Mouse (Mus musculus) midbrain, embryonic 11.5 days (tissue): ENCODE results near the gene Trim65. TPM values are rescaled to one million over a fixed set of nuclear protein-coding genes. Genes with fewer than 3 reads are reported as not detected.
"Not testable (repeated sequence)": the region's sequence is repeated elsewhere in the genome, so short reads cannot be mapped to it uniquely, and the experiment has no call there.

ENCODE experiments used
- ATAC-seq: fragments of 200-750 bp; cut with Nextera tagmentation; 2 replicates; pipeline ENCODE4 v1.8.0; 2017; ENCODE audit warnings: moderate TSS enrichment, moderate library complexity; ENCODE audit not compliant: low FRiP score
- DNase-seq: peaks from one replicate; pipeline ENCODE4 v3.0.0; 2015; ENCODE audit warnings: low spot score; ENCODE audit errors: missing footprints
- H3K27ac ChIP-seq: fragments of 300-500 bp; sonication (generic); 2 replicates; pipeline ENCODE4 v1.5.1; 2014; ENCODE audit warnings: low read depth, low read length
- H3K27me3 ChIP-seq: fragments of 300-500 bp; sonication (generic); 2 replicates; pipeline ENCODE4 v1.6.1; 2014; ENCODE audit warnings: mild to moderate bottlenecking, low read length, moderate library complexity, mixed read lengths; ENCODE audit not compliant: control insufficient read depth, insufficient read depth
- H3K36me3 ChIP-seq: fragments of 300-500 bp; sonication (generic); 2 replicates; pipeline ENCODE4 v1.6.1; 2014; ENCODE audit warnings: mild to moderate bottlenecking, low read length, moderate library complexity, mixed read lengths; ENCODE audit not compliant: control insufficient read depth, insufficient read depth
- H3K4me1 ChIP-seq: fragments of 300-500 bp; sonication (generic); 2 replicates; pipeline ENCODE4 v1.6.1; 2014; ENCODE audit warnings: low read length; ENCODE audit not compliant: control insufficient read depth, insufficient read depth
- H3K4me2 ChIP-seq: fragments of 300-500 bp; sonication (generic); 2 replicates; pipeline ENCODE4 v1.6.1; 2014; ENCODE audit warnings: mild to moderate bottlenecking, moderate library complexity
- H3K4me3 ChIP-seq: fragments of 300-500 bp; sonication (generic); 2 replicates; pipeline ENCODE4 v1.5.1; 2014; ENCODE audit warnings: low read depth, low read length
- H3K9ac ChIP-seq: fragments of 300-500 bp; sonication (generic); 2 replicates; pipeline ENCODE4 v1.6.1; 2014; ENCODE audit warnings: low read length
- H3K9me3 ChIP-seq: fragments of 300-500 bp; sonication (generic); 2 replicates; pipeline ENCODE4 v1.6.1; 2016; ENCODE audit warnings: low read length; ENCODE audit not compliant: control insufficient read depth
- WGBS: fragments of 180-500 bp; shearing (Covaris S2); extraction: QIAGEN DNeasy Blood & Tissue Kit; methylation state at CpG from one replicate; pipeline ENCODE4 v1.1.7; 2014; 5-methylcytosine and 5-hydroxymethylcytosine counted together
- polyA plus RNA-seq: library from polyadenylated mRNA; unstranded; fragments of >200 nt; fragmentation: Nextera tagmentation; extraction: Ambion mirVana; gene quantifications from 2 replicates; pipeline ENCODE4 v1.2.1, GENCODE M21; 2014

Trim65 gene
- polyA plus RNA-seq, 1 experiment from 2014 or later: 1.3 TPM

GRCm38 (mm10) chr11:116098711-116099460 is 32.0 kb downstream of the Trim65 start:
- Histone ChIP-seq H3K36me3 (no peaks in the 10 kb centered on the region), H3K4me2 (no peak overlapping the region), H3K27ac (no peak overlapping the region), H3K4me1 (peaks cover 9% of the 10 kb centered on the region), H3K9me3 (0 out of 2 replicates have a peak, but pooled peaks cover 3% of the 10 kb centered on the region), H3K27me3 (no peaks in the 10 kb centered on the region), H3K4me3 (no peak overlapping the region), H3K9ac (no peak overlapping the region)
- WGBS: 79% methylated on average over 14 of the region's 14 CpGs
- DNase-seq (no peak), ATAC-seq (no peak)

- ATAC-seq: no peak
- Histone ChIP-seq H3K27me3 (no peaks in the 10 kb centered on the region), H3K4me3 (no peak overlapping the region), H3K27ac (no peak overlapping the region), H3K36me3 (no peaks in the 10 kb centered on the region), H3K4me1 (no peaks in the 10 kb centered on the region), H3K9me3 (0 out of 2 replicates have a peak, but pooled peaks cover 3% of the 10 kb centered on the region), H3K9ac (no peak overlapping the region), H3K4me2 (no peak overlapping the region)
- WGBS: 92% methylated on average over 5 of the region's 5 CpGs
- DNase-seq: peak; percentile 88
These were observed 34.5 kb downstream of the Trim65 start for GRCm38 (mm10) chr11:116096213-116097108.

DNA sequence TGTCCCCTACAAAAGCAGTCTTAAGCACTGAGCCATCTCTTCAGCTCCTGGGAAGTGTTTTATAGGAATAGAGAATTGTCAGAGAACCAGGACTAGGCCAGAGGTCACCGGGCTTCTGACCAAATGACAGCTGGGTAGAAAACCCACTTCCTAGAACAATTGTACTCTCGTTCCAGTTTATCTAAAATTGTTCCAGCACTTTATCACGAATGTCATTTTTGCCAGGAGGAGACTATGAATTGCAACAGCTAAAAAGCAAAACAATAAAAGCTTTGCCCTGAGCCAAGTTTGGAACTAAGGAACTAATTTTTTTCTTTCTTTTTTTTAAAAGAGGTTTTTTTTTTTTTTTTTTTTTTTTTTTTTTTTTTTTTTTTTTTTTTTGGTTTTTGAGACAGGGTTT is 35.4 kb downstream of the Trim65 start:
- Histone ChIP-seq H3K9ac (no peak overlapping the region), H3K27ac (no peak overlapping the region), H3K4me1 (no peaks in the 10 kb centered on the region), H3K9me3 (0 out of 2 replicates have a peak, but pooled peaks cover 3% of the 10 kb centered on the region), H3K4me2 (no peak overlapping the region), H3K27me3 (no peaks in the 10 kb centered on the region), H3K36me3 (no peaks in the 10 kb centered on the region), H3K4me3 (no peak overlapping the region)
- no peak for DNase-seq
- no peak for ATAC-seq
- 88% methylated on average over 3 of the region's 3 CpGs for WGBS

GRCm38 (mm10) chr11:116093771-116094565 is 37.0 kb downstream of the Trim65 start:
- H3K9me3 ChIP-seq: 0 out of 2 replicates have a peak, but pooled peaks cover 3% of the 10 kb centered on the region
- WGBS: 69% methylated on average over 16 of the region's 16 CpGs
- no peaks in the 10 kb centered on the region for H3K36me3 ChIP-seq
- no peak overlapping the region for H3K9ac ChIP-seq
- H3K4me2 ChIP-seq: no peak overlapping the region
- 0 out of 2 replicates have a peak overlapping the region, but pooled peaks have one; percentile 15 for H3K27ac ChIP-seq
- DNase-seq (no peak), ATAC-seq (no peak)
- no peak overlapping the region for H3K4me3 ChIP-seq
- H3K4me1 ChIP-seq: no peaks in the 10 kb centered on the region
- H3K27me3 ChIP-seq: no peaks in the 10 kb centered on the region

DNA sequence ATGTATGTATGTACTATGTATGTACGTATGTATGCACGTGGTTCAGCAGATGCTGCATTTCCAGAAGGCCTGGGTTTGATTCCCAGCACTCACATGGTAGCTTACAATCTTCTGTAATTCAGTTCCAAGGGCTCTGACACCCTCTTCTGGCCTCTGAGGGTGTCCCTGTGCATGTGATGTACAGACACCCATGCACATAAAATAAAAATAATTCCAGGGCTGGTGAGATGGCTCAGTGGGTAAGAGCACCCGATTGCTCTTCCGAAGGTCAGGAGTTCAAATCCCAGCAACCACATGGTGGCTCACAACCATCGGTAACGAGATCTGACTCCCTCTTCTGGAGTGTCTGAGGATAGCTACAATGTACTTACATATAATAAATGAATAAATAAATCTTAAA is 38.0 kb downstream of the Trim65 start:
- not testable (repeated sequence) for H3K4me3 ChIP-seq, H3K27ac ChIP-seq, H3K4me1 ChIP-seq, H3K36me3 ChIP-seq, H3K9me3 ChIP-seq, DNase-seq, H3K4me2 ChIP-seq, H3K27me3 ChIP-seq, ATAC-seq, H3K9ac ChIP-seq
- WGBS: 95% methylated on average over 6 of the region's 6 CpGs

DNA sequence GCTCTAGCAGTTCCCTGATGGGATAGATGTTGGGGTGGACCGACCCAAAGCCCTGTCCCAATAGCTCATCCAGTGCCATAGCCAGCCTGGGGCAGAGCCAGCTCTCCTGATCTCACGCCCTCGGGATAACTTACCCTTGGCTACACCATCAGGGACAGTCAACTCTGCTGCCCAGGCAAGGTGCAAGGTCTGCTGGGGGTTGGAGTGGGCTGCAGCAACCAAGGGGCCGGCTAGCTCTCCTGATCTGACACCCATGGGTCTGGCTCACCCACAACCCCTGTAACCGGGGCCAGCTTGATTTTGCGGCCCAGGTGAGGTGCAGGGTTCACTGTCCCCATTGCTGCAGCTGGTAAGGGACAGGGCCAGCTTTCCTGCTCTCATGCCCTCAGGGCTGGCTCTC is 39.3 kb downstream of the Trim65 start:
- Histone ChIP-seq H3K4me1 (peaks cover 7% of the 10 kb centered on the region; the same call in 1 of the 2 replicates), H3K36me3 (no peaks in the 10 kb centered on the region), H3K4me3 (no peak overlapping the region), H3K9ac (no peak overlapping the region), H3K27me3 (no peaks in the 10 kb centered on the region), H3K9me3 (0 out of 2 replicates have a peak, but pooled peaks cover under 1% of the 10 kb centered on the region), H3K27ac (no peak overlapping the region), H3K4me2 (no peak overlapping the region)
- 88% methylated on average over 6 of the region's 6 CpGs for WGBS
- no peak for ATAC-seq
- DNase-seq: no peak

DNA sequence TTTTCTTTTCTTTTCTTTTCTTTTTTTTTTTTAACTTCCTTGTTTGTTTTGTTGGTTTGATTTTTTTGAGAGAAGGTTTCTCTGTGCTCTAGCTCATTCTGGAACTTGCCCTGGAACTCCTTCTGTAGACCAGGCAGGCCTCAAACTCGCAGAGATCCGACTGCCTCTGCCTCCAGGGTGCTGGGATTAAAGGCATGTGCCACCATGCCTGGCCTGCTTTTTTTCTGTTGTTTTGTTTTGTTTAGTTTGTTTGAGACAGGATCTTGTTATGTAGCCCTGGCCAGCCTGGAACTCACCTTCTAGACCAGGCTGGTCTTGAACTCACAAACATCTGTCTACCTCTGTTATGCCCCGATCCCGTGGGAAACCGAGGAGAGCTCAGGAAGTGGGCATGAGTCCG is 41.4 kb downstream of the Trim65 start:
- Histone ChIP-seq H3K27ac (no peak overlapping the region), H3K4me3 (no peak overlapping the region), H3K9ac (no peak overlapping the region), H3K4me1 (peaks cover 15% of the 10 kb centered on the region), H3K36me3 (no peaks in the 10 kb centered on the region), H3K27me3 (no peaks in the 10 kb centered on the region), H3K9me3 (no peaks in the 10 kb centered on the region), H3K4me2 (no peak overlapping the region)
- DNase-seq (no peak), ATAC-seq (no peak)
- 90% methylated on average over 6 of the region's 6 CpGs for WGBS

DNA sequence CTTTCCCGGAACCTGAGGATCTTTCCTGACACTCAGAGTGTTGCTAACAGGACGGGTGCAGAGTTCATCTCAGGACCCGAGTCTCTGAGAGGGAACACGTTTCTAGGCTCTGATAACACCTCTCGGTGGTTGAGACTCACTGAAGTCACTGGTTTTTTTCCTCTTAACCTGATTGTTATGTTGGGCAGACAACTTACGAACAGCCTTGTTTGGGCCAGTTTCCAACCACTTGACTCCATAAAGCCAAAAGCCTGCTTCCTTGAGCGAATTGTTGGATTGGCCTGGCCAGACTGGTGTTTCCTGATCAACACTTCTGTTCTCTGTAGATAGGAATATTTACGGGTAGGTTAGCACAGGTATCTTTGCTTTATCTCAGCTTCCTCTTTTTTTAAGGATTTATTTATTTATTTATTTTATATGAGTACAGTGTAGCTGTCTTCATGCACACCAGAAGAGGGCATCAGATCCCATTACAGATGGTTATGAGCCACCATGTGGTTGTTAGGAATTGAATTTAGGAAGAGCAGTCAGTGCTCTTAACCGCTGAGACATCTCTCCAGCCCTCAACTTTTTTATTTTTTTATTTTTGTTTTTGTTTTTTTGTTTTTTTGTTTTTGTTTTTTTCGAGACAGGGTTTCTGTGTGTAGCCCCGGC is 42.1 kb downstream of the Trim65 start:
- H3K27ac ChIP-seq: no peak overlapping the region
- no peak overlapping the region for H3K4me3 ChIP-seq
- peaks cover 15% of the 10 kb centered on the region for H3K4me1 ChIP-seq
- no peak for ATAC-seq
- no peak overlapping the region for H3K9ac ChIP-seq
- no peaks in the 10 kb centered on the region for H3K9me3 ChIP-seq
- no peak overlapping the region for H3K4me2 ChIP-seq
- 89% methylated on average over 11 of the region's 11 CpGs for WGBS
- no peak for DNase-seq
- no peaks in the 10 kb centered on the region for H3K27me3 ChIP-seq
- no peaks in the 10 kb centered on the region for H3K36me3 ChIP-seq
